Mouse (Mus musculus) spleen, adult 2 months (tissue): ENCODE data around the gene Lfng.

Source experiments
- CTCF ChIP-seq: fragments of 200-500 bp; IDR thresholded peaks from 2 replicates; pipeline ENCODE4 v1.5.1; 2011; ENCODE audit warnings: mild to moderate bottlenecking, inconsistent platforms; ENCODE audit not compliant: insufficient read depth, insufficient read length, insufficient replicate concordance; ENCODE audit errors: extremely low read depth
- POLR2A ChIP-seq: fragments of 200-500 bp; IDR thresholded peaks from 2 replicates; pipeline ENCODE4 v1.6.1; 2011; ENCODE audit warnings: low read depth, low read length, inconsistent platforms

- no peak for TF ChIP-seq POLR2A
- no peak for TF ChIP-seq CTCF
These were observed 12.3 kb upstream of the Lfng start for GRCm38 (mm10) chr5:140594846-140595245.
